Mouse (Mus musculus) hindbrain, embryonic 14.5 days (tissue): ENCODE measurements around the gene Glcci1. TPM values are rescaled to one million over a fixed set of nuclear protein-coding genes. Genes with fewer than 3 reads are reported as not detected.

Experiments used
- ATAC-seq: fragments of 200-750 bp; cut with Nextera tagmentation; 2 replicates; pipeline ENCODE4 v1.8.0; 2017; ENCODE audit warnings: moderate number of reproducible peaks, mild to moderate bottlenecking, moderate TSS enrichment, moderate library complexity; ENCODE audit not compliant: low FRiP score
- DNase-seq: peaks from one replicate; pipeline ENCODE4 v3.0.0-alpha.2; 2015; ENCODE audit warnings: low spot score
- H3K27ac ChIP-seq: fragments of 300-500 bp; sonication (generic); 2 replicates; pipeline ENCODE4 v1.5.1; 2014; ENCODE audit warnings: mild to moderate bottlenecking, moderate library complexity
- H3K27me3 ChIP-seq: fragments of 300-500 bp; sonication (generic); 2 replicates; pipeline ENCODE4 v1.6.1; 2014; ENCODE audit warnings: mild to moderate bottlenecking, low read length, mixed read lengths; ENCODE audit not compliant: control insufficient read depth, insufficient read depth
- H3K36me3 ChIP-seq: fragments of 300-500 bp; sonication (generic); replicated peaks from 2 replicates; pipeline ENCODE4 v1.6.1; 2014; ENCODE audit not compliant: control insufficient read depth, insufficient read depth
- H3K4me1 ChIP-seq: fragments of 300-500 bp; sonication (generic); replicated peaks from 2 replicates; pipeline ENCODE4 v1.6.1; 2014; ENCODE audit warnings: antibody characterized with exemption, low read length, mixed read lengths; ENCODE audit not compliant: control insufficient read depth, insufficient read depth
- H3K4me2 ChIP-seq: fragments of 300-500 bp; sonication (generic); replicated peaks from 2 replicates; pipeline ENCODE4 v1.6.1; 2014; ENCODE audit warnings: mild to moderate bottlenecking, moderate library complexity
- H3K4me3 ChIP-seq: fragments of 300-500 bp; sonication (generic); replicated peaks from 2 replicates; pipeline ENCODE4 v1.5.1; 2014; ENCODE audit warnings: mild to moderate bottlenecking, low read length
- H3K9ac ChIP-seq: fragments of 300-500 bp; sonication (generic); 2 replicates; pipeline ENCODE4 v1.6.1; 2014
- H3K9me3 ChIP-seq: fragments of 300-500 bp; sonication (generic); 2 replicates; pipeline ENCODE4 v1.6.1; 2016; ENCODE audit warnings: low read length; ENCODE audit not compliant: control insufficient read depth
- WGBS: fragments of 180-500 bp; shearing (Covaris S2); extraction: QIAGEN DNeasy Blood & Tissue Kit; methylation state at CpG from one replicate; pipeline ENCODE4 v1.1.7; 2014; 5-methylcytosine and 5-hydroxymethylcytosine counted together
- polyA plus RNA-seq: library from polyadenylated mRNA; unstranded; fragments of >200 nt; fragmentation: Nextera tagmentation; extraction: Ambion mirVana; gene quantifications from 2 replicates; pipeline ENCODE4 v1.2.1, GENCODE M21; 2014

The Glcci1 gene
- polyA plus RNA-seq, 1 experiment from 2014 or later = 10.0 TPM

GRCm38 (mm10) chr6:8583892-8584291 is 74.5 kb downstream of the Glcci1 start:
- Histone ChIP-seq H3K27me3 (no peaks in the 10 kb centered on the region), H3K36me3 (peaks cover 5% of the 10 kb centered on the region; the same call in 1 of the 2 replicates), H3K4me3 (no peak overlapping the region), H3K4me2 (no peak overlapping the region), H3K27ac (no peak overlapping the region), H3K9me3 (no peaks in the 10 kb centered on the region), H3K4me1 (no peaks in the 10 kb centered on the region), H3K9ac (no peak overlapping the region)
- WGBS = 94% methylated on average over 3 of the region's 3 CpGs
- no peak for ATAC-seq
- DNase-seq = no peak

DNA sequence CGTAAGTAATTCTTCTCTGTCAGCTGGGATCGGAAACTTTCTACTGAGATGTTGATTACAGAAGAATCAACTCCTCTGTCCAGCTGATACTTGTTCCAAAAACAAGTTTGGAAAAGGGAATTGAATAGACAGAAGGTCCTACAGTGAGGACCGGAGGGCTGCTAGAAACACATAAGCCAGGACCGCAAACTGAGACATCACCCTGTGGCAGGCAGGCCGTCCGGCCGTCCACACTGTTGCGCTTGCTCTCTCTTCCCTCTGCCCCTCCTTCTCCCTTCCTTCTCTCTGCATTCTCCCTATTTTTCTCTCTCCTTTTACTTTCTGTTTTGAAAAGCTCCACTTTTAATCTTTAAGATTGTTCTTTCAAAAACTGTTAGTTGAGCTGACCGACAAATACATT is 82.3 kb downstream of the Glcci1 start:
- Histone ChIP-seq H3K4me2 (no peak overlapping the region), H3K27me3 (no peaks in the 10 kb centered on the region), H3K4me1 (no peaks in the 10 kb centered on the region), H3K4me3 (no peak overlapping the region), H3K27ac (no peak overlapping the region), H3K9me3 (no peaks in the 10 kb centered on the region), H3K9ac (no peak overlapping the region), H3K36me3 (peaks cover 15% of the 10 kb centered on the region; the same call in 1 of the 2 replicates)
- 86% methylated on average over 9 of the region's 9 CpGs for WGBS
- DNase-seq (no peak), ATAC-seq (no peak)

GRCm38 (mm10) chr6:8617369-8617768 is 108.0 kb downstream of the Glcci1 start:
- Histone ChIP-seq H3K27ac (no peak overlapping the region), H3K4me1 (no peaks in the 10 kb centered on the region), H3K4me2 (no peak overlapping the region), H3K27me3 (no peaks in the 10 kb centered on the region), H3K9ac (no peak overlapping the region), H3K9me3 (no peaks in the 10 kb centered on the region), H3K36me3 (no peaks in the 10 kb centered on the region), H3K4me3 (no peak overlapping the region)
- DNase-seq = no peak
- WGBS = 81% methylated on average over 2 of the region's 2 CpGs
- no peak for ATAC-seq

- no peak overlapping the region for H3K4me3 ChIP-seq
- H3K4me2 ChIP-seq = no peak overlapping the region
- H3K4me1 ChIP-seq = no peaks in the 10 kb centered on the region
- H3K9ac ChIP-seq = no peak overlapping the region
- no peaks in the 10 kb centered on the region for H3K27me3 ChIP-seq
- no peak overlapping the region for H3K27ac ChIP-seq
- H3K36me3 ChIP-seq = no peaks in the 10 kb centered on the region
- DNase-seq (no peak), ATAC-seq (no peak)
- WGBS = 80% methylated on average over 4 of the region's 4 CpGs
- H3K9me3 ChIP-seq = no peaks in the 10 kb centered on the region
These were observed 110.4 kb downstream of the Glcci1 start for GRCm38 (mm10) chr6:8619582-8620350.

- ATAC-seq (no peak), DNase-seq (no peak)
- Histone ChIP-seq H3K4me1 (no peaks in the 10 kb centered on the region), H3K9ac (no peak overlapping the region), H3K36me3 (no peaks in the 10 kb centered on the region), H3K4me2 (no peak overlapping the region), H3K27me3 (no peaks in the 10 kb centered on the region), H3K27ac (no peak overlapping the region), H3K9me3 (no peaks in the 10 kb centered on the region), H3K4me3 (no peak overlapping the region)
- 80% methylated on average over 3 of the region's 3 CpGs for WGBS
These were observed 113.6 kb downstream of the Glcci1 start for GRCm38 (mm10) chr6:8623045-8623444.

DNA sequence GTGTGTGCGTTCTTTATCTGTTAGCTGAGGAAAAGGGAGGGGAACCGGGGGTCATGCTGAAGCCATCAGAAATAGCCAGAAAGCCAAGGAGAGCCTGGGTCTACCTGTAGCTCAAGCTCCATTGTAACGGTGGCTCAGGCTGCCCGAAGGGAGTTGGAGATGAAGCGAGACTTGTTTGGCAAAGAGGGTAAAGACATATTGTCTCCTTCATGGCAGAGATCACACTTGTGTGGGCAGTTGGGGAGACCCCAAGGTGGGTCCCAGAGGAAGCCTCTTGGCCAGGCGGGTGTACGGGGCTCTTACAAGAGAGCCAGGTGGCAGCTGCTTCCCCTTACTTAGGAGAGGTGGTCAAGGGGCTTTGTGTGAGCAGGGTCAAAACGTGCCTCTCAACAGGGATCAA is 118.8 kb downstream of the Glcci1 start:
- Histone ChIP-seq H3K36me3 (no peaks in the 10 kb centered on the region), H3K9ac (no peak overlapping the region), H3K4me3 (no peak overlapping the region), H3K9me3 (no peaks in the 10 kb centered on the region), H3K4me1 (no peaks in the 10 kb centered on the region), H3K4me2 (no peak overlapping the region), H3K27me3 (no peaks in the 10 kb centered on the region), H3K27ac (no peak overlapping the region)
- ATAC-seq (no peak), DNase-seq (no peak)
- WGBS = 89% methylated on average over 8 of the region's 8 CpGs

GRCm38 (mm10) chr6:8628715-8629267 is 119.4 kb downstream of the Glcci1 start:
- H3K27me3 ChIP-seq = no peaks in the 10 kb centered on the region
- 78% methylated on average over 7 of the region's 7 CpGs for WGBS
- H3K4me3 ChIP-seq = no peak overlapping the region
- DNase-seq (no peak), ATAC-seq (no peak)
- H3K27ac ChIP-seq = no peak overlapping the region
- H3K9me3 ChIP-seq = no peaks in the 10 kb centered on the region
- no peak overlapping the region for H3K4me2 ChIP-seq
- no peaks in the 10 kb centered on the region for H3K4me1 ChIP-seq
- no peaks in the 10 kb centered on the region for H3K36me3 ChIP-seq
- no peak overlapping the region for H3K9ac ChIP-seq

DNA sequence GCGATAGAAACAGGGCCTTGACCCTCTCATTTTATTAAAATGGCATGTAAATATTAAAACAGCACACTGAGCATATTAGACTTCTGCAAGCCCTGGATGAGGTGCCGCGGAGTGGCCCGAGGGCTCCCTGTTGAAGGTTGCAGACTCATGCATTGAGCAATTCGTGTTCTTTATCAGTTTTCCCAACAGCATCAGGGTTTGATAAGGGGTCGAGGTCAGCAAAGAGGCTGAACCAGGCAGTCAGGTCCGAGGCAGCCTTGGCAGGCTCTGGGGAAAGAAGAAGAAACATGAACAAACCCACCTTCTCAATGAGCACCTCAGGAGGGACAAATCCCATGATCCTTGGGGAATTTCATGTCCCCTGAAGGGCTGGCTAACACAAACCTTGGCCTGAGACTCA is 121.1 kb downstream of the Glcci1 start:
- ATAC-seq (no peak), DNase-seq (no peak)
- no peaks in the 10 kb centered on the region for H3K9me3 ChIP-seq
- no peaks in the 10 kb centered on the region for H3K36me3 ChIP-seq
- H3K27me3 ChIP-seq = no peaks in the 10 kb centered on the region
- H3K27ac ChIP-seq = no peak overlapping the region
- H3K4me3 ChIP-seq = no peak overlapping the region
- H3K4me1 ChIP-seq = no peaks in the 10 kb centered on the region
- no peak overlapping the region for H3K9ac ChIP-seq
- 89% methylated on average over 7 of the region's 7 CpGs for WGBS
- H3K4me2 ChIP-seq = no peak overlapping the region

- Histone ChIP-seq H3K36me3 (no peaks in the 10 kb centered on the region), H3K9me3 (no peaks in the 10 kb centered on the region), H3K27ac (no peak overlapping the region), H3K27me3 (no peaks in the 10 kb centered on the region), H3K4me2 (no peak overlapping the region), H3K9ac (no peak overlapping the region), H3K4me1 (no peaks in the 10 kb centered on the region), H3K4me3 (no peak overlapping the region)
- no peak for DNase-seq
- 81% methylated on average over 8 of the region's 8 CpGs for WGBS
- no peak for ATAC-seq
These were observed 122.0 kb downstream of the Glcci1 start for GRCm38 (mm10) chr6:8631362-8631761.
